Mouse (Mus musculus) forebrain, embryonic 11.5 days (tissue): ENCODE measurements at regions not wholly inside any gene's neighbourhood (a gene's known extent, or its start where the extent isn't known, plus 50 kb on each side); places are given as distances from the start of the nearest gene placed in this dataset.

Experiments used
- ATAC-seq: fragments of 200-750 bp; cut with Nextera tagmentation; replicated peaks from 2 replicates; pipeline ENCODE4 v1.8.0; 2017; ENCODE audit warnings: moderate TSS enrichment; ENCODE audit not compliant: low FRiP score
- DNase-seq: peaks from one replicate; pipeline ENCODE4 v3.0.0-alpha.2; 2017; ENCODE audit warnings: low spot score
- H3K27ac ChIP-seq: fragments of 300-500 bp; sonication (generic); 2 replicates; pipeline ENCODE4 v1.5.1; 2014; ENCODE audit warnings: low read depth, low read length
- H3K27me3 ChIP-seq: fragments of 300-500 bp; sonication (generic); 2 replicates; pipeline ENCODE4 v1.6.1; 2014; ENCODE audit warnings: mild to moderate bottlenecking, low read length, mixed read lengths; ENCODE audit not compliant: control insufficient read depth, insufficient read depth
- H3K36me3 ChIP-seq: fragments of 300-500 bp; sonication (generic); 2 replicates; pipeline ENCODE4 v1.6.1; 2014; ENCODE audit warnings: mild to moderate bottlenecking, low read length, moderate library complexity, mixed read lengths; ENCODE audit not compliant: control insufficient read depth, insufficient read depth
- H3K4me1 ChIP-seq: fragments of 300-500 bp; sonication (generic); replicated peaks from 2 replicates; pipeline ENCODE4 v1.6.1; 2014; ENCODE audit warnings: low read length, mixed read lengths; ENCODE audit not compliant: control insufficient read depth, insufficient read depth
- H3K4me2 ChIP-seq: fragments of 300-500 bp; sonication (generic); 2 replicates; pipeline ENCODE4 v1.6.1; 2014; ENCODE audit warnings: low read depth, mild to moderate bottlenecking, low read length, moderate library complexity, mixed read lengths; ENCODE audit not compliant: severe bottlenecking
- H3K4me3 ChIP-seq: fragments of 300-500 bp; sonication (generic); 2 replicates; pipeline ENCODE4 v1.5.1; 2014; ENCODE audit warnings: low read depth, low read length
- H3K9ac ChIP-seq: fragments of 300-500 bp; sonication (generic); 2 replicates; pipeline ENCODE4 v1.6.1; 2014; ENCODE audit warnings: low read length
- H3K9me3 ChIP-seq: fragments of 300-500 bp; sonication (generic); 2 replicates; pipeline ENCODE4 v1.6.1; 2016; ENCODE audit warnings: low read length, mixed read lengths; ENCODE audit not compliant: control insufficient read depth
- WGBS: fragments of 180-500 bp; shearing (Covaris S2); extraction: QIAGEN DNeasy Blood & Tissue Kit; methylation state at CpG from one replicate; pipeline ENCODE4 v1.1.7; 2014; 5-methylcytosine and 5-hydroxymethylcytosine counted together

DNA sequence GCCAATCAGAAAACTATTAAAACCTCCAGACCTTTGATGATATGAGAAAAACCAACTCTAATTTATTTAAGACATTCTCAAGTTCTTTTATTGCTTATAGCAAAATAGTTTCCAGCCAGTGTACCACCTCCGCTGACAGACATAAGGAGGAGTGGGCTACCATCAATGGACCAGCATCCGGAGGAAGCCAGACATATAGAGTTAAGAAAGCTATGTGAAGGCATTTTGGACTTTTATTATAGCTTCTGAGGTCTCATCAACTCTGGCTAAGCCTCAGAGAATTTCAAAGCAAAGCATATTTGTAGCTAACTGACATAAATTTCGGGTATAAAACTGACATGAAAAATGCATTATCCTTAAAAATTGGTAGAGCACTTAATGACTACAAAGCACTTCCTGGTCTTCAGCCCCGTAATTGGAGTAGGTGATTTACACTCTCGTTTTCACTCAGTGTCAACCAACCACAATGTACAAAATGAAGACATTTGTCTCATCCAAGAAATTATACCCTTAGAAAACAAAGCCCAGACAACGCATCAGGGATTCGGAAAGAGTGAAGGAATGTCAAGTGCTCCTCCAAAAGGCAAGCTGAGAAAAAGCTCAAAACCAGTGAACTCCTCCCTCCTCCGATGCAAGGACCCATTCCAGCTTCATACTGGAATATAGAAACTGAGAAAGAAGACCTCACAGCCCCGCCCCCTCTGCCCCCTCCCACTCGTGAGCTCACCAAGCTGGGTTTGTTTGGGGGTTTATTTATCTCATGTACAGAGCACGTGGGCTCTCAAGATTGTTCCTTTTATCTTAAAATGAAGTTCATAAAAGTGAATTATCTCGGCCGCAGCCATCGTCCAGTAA lies 208.5 kb downstream of the Mreg start:
- no peak overlapping the region for H3K4me2 ChIP-seq
- no peaks in the 10 kb centered on the region for H3K4me1 ChIP-seq
- H3K27me3 ChIP-seq, result no peaks in the 10 kb centered on the region
- H3K36me3 ChIP-seq, result no peaks in the 10 kb centered on the region
- no peak overlapping the region for H3K4me3 ChIP-seq
- ATAC-seq, result no peak
- WGBS, result 90% methylated on average over 14 of the region's 14 CpGs
- no peaks in the 10 kb centered on the region for H3K9me3 ChIP-seq
- H3K27ac ChIP-seq, result no peak overlapping the region
- H3K9ac ChIP-seq, result no peak overlapping the region
- DNase-seq, result no peak

DNA sequence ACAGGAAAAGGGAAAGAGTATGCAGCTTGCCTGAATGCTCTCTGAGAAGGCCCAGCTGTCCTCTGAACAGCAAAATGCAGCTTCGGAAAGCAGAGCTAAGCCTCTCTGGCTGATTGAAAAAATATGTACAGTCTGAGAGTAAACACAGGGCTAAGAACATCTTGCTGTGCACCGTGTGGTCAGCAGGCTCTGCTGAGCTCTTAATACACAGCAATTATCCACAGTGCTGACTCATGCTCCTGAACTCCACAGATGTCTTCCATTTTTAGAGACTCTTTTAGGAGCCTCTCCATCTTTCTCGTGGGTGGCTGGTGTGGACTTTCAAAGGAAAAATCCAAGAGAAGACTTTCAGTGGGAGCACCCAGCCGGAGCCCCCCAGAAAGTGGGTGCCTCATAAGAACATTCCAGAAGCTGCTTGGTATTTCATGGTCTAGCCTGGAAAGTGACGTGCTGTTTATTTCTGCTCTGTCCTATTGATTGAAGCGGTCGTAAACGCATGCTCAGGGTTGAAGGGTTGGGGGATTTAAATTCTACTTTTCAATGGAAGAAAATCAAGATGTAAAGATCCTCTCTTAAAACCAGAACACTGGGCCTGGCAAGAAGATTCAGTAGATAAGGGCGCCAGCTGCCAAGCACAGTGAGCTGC lies 209.5 kb downstream of the Mreg start:
- no peak overlapping the region for H3K9ac ChIP-seq
- no peak for DNase-seq
- 85% methylated on average over 9 of the region's 9 CpGs for WGBS
- H3K27me3 ChIP-seq, result no peaks in the 10 kb centered on the region
- H3K4me3 ChIP-seq, result no peak overlapping the region
- no peak overlapping the region for H3K27ac ChIP-seq
- ATAC-seq, result no peak
- no peak overlapping the region for H3K4me2 ChIP-seq
- no peaks in the 10 kb centered on the region for H3K36me3 ChIP-seq
- no peaks in the 10 kb centered on the region for H3K9me3 ChIP-seq
- no peaks in the 10 kb centered on the region for H3K4me1 ChIP-seq

DNA sequence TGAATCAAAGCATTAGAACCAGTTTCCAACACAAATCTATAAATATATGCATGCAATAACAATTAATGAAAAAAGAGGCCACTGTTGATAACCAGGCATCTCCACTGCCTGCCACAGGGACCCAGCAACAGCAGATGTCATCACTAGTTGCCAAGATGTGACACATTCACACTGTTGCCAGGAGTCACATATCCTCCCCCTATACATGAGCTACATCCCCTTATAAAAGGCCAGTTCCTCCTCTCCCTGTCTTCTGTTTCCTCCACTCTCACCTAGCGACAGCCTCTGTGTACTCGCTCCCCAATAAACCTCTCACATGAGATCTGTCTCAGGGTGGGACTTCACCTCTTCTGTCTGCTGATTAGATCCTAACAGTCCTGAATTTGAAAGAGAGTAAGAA lies 211.4 kb downstream of the Mreg start:
- Histone ChIP-seq H3K4me3 (no peak overlapping the region), H3K9ac (no peak overlapping the region), H3K4me1 (no peaks in the 10 kb centered on the region), H3K4me2 (no peak overlapping the region), H3K9me3 (no peaks in the 10 kb centered on the region), H3K36me3 (no peaks in the 10 kb centered on the region), H3K27me3 (no peaks in the 10 kb centered on the region), H3K27ac (no peak overlapping the region)
- no peak for ATAC-seq
- no peak for DNase-seq
- WGBS, result 84% methylated on average over 2 of the region's 2 CpGs

GRCm38 (mm10) chr1:71996828-71997227 lies 215.3 kb downstream of the Mreg start:
- Histone ChIP-seq H3K9me3 (no peaks in the 10 kb centered on the region), H3K27ac (no peak overlapping the region), H3K27me3 (no peaks in the 10 kb centered on the region), H3K4me1 (no peaks in the 10 kb centered on the region), H3K9ac (no peak overlapping the region), H3K4me2 (no peak overlapping the region), H3K36me3 (no peaks in the 10 kb centered on the region), H3K4me3 (no peak overlapping the region)
- ATAC-seq (no peak), DNase-seq (no peak)
- WGBS, result 77% methylated on average over 2 of the region's 2 CpGs

GRCm38 (mm10) chr1:71996234-71996619 lies 215.9 kb downstream of the Mreg start:
- Histone ChIP-seq H3K9me3 (no peaks in the 10 kb centered on the region), H3K4me1 (no peaks in the 10 kb centered on the region), H3K9ac (no peak overlapping the region), H3K36me3 (no peaks in the 10 kb centered on the region), H3K27me3 (no peaks in the 10 kb centered on the region), H3K4me3 (no peak overlapping the region), H3K27ac (no peak overlapping the region), H3K4me2 (no peak overlapping the region)
- no peak for ATAC-seq
- DNase-seq, result no peak
- WGBS, result 64% methylated on average over 7 of the region's 7 CpGs

DNA sequence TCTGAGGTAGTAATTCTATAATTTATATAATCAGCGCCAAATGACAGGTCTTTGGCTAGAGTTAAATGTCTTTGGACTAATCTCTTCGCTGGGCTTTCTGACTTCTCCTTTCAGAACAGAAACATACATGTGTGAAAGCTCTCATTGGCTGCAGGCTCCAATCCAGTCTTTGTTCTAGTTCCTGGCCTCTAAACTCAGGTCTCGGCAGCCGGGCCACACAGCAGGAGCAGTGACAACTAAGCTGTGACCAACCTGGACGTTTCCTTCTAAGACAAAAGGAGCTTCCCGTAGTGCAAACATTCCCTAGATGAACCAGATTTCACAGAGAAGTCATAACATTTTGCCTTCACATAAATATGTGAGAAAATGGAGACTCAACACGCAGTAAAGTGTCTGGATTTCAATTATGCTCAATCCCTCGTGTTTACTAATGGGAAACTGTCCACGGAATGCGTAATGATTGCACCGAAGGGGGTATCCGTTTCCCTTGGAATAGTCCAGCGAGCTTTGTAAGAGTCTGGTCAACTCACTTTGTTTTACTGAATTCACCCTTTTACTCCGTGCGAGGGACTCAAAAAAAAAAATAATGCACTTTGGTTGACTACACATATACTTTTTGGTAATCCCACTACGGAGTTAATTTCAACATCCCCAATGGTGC lies 216.4 kb downstream of the Mreg start:
- Histone ChIP-seq H3K4me1 (no peaks in the 10 kb centered on the region), H3K4me3 (no peak overlapping the region), H3K9ac (no peak overlapping the region), H3K9me3 (no peaks in the 10 kb centered on the region), H3K4me2 (no peak overlapping the region), H3K36me3 (no peaks in the 10 kb centered on the region), H3K27ac (no peak overlapping the region), H3K27me3 (no peaks in the 10 kb centered on the region)
- DNase-seq, result no peak
- ATAC-seq, result no peak
- 50% methylated on average over 16 of the region's 16 CpGs for WGBS

DNA sequence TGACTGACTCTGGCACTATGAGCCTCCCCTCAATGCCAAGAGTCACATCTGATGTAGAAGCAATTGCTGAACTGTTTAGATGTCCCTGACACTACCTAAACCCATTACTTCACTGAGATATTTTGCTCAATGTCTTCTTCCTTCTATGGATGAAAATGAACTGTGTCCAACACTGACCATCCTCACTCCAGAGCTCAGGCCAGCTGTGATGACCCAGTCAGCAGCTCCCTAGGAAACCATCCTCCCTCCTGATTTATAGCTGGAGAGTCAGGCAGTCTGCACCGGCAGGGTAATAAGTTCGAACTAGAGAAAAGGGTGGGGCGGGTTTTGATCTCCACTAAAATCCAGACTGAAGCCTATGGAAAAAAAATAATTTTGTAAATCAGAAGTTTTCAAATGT lies 221.2 kb downstream of the Mreg start:
- 90% methylated on average over 3 of the region's 3 CpGs for WGBS
- H3K4me2 ChIP-seq, result no peak overlapping the region
- no peak overlapping the region for H3K9ac ChIP-seq
- no peak overlapping the region for H3K27ac ChIP-seq
- DNase-seq (no peak), ATAC-seq (no peak)
- H3K4me1 ChIP-seq, result no peaks in the 10 kb centered on the region
- no peaks in the 10 kb centered on the region for H3K27me3 ChIP-seq
- no peaks in the 10 kb centered on the region for H3K36me3 ChIP-seq
- H3K4me3 ChIP-seq, result no peak overlapping the region
- H3K9me3 ChIP-seq, result no peaks in the 10 kb centered on the region

DNA sequence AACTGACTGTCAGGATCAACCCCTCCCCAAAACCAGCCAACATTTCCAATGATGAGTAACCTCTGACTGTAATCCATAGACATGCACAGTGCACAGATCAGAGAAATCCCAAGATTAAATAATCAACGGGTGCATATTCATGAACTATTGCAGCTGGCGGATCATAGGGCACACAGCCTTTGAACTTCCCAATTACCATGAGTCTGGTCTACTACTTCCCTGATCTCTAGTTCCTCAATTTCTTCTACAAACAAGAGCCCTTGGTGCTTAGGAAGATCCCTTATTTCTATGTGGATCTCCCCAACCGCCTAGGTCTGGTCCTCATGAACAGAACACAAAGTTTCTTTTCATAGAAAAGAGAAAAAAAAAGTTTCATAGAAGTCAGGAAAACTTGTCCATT lies 224.0 kb downstream of the Mreg start:
- H3K27me3 ChIP-seq, result no peaks in the 10 kb centered on the region
- no peaks in the 10 kb centered on the region for H3K4me1 ChIP-seq
- no peak overlapping the region for H3K4me2 ChIP-seq
- H3K9ac ChIP-seq, result no peak overlapping the region
- H3K36me3 ChIP-seq, result no peaks in the 10 kb centered on the region
- no peak overlapping the region for H3K4me3 ChIP-seq
- ATAC-seq (no peak), DNase-seq (no peak)
- 94% methylated on average over 3 of the region's 3 CpGs for WGBS
- H3K9me3 ChIP-seq, result no peaks in the 10 kb centered on the region
- H3K27ac ChIP-seq, result no peak overlapping the region
